Mouse (Mus musculus) olfactory bulb, adult 2 months (tissue): ENCODE results near the gene Sfmbt1.

ENCODE experiments used
- CTCF ChIP-seq: fragments of 200-500 bp; IDR thresholded peaks from 2 replicates; pipeline ENCODE4 v1.5.1; 2012; ENCODE audit warnings: low read depth, mild to moderate bottlenecking, low read length, moderate library complexity; ENCODE audit not compliant: insufficient read depth
- POLR2A ChIP-seq: fragments of 200-500 bp; IDR thresholded peaks from 2 replicates; pipeline ENCODE4 v1.6.1; 2012; ENCODE audit warnings: mild to moderate bottlenecking, low read depth, low read length, moderate library complexity; ENCODE audit not compliant: insufficient read depth

GRCm38 (mm10) chr14:30711892-30712291, 2.8 kb upstream of the Sfmbt1 start:
- TF ChIP-seq CTCF = no peak
- no peak for TF ChIP-seq POLR2A
